Mouse (Mus musculus) neural tube, embryonic 15.5 days (tissue): ENCODE data around the gene Olfr165. TPM values are rescaled to one million over a fixed set of nuclear protein-coding genes. Genes with fewer than 3 reads are reported as not detected.
"Not testable (repeated sequence)": the region's sequence is repeated elsewhere in the genome, so short reads cannot be mapped to it uniquely, and the experiment has no call there.

Experiments
- ATAC-seq: fragments of 200-750 bp; cut with Nextera tagmentation; 2 replicates; pipeline ENCODE4 v1.8.0; 2017; ENCODE audit warnings: mild to moderate bottlenecking, moderate TSS enrichment, moderate library complexity; ENCODE audit not compliant: low FRiP score
- H3K27ac ChIP-seq: fragments of 300-500 bp; sonication (generic); replicated peaks from 2 replicates; pipeline ENCODE4 v1.5.1; 2015; ENCODE audit warnings: mild to moderate bottlenecking, inconsistent platforms
- H3K27me3 ChIP-seq: fragments of 300-500 bp; sonication (generic); replicated peaks from 2 replicates; pipeline ENCODE4 v1.6.1; 2015; ENCODE audit warnings: inconsistent platforms
- H3K36me3 ChIP-seq: fragments of 300-500 bp; sonication (generic); 2 replicates; pipeline ENCODE4 v1.6.1; 2015; ENCODE audit warnings: inconsistent platforms
- H3K4me1 ChIP-seq: fragments of 300-500 bp; sonication (generic); 2 replicates; pipeline ENCODE4 v1.6.1; 2015; ENCODE audit warnings: inconsistent platforms
- H3K4me2 ChIP-seq: fragments of 300-500 bp; sonication (generic); 2 replicates; pipeline ENCODE4 v1.6.1; 2015; ENCODE audit warnings: inconsistent platforms, mild to moderate bottlenecking, moderate library complexity
- H3K4me3 ChIP-seq: fragments of 300-500 bp; sonication (generic); replicated peaks from 2 replicates; pipeline ENCODE4 v1.5.1; 2015; ENCODE audit warnings: mild to moderate bottlenecking, inconsistent platforms
- H3K9ac ChIP-seq: fragments of 300-500 bp; sonication (generic); replicated peaks from 2 replicates; pipeline ENCODE4 v1.6.1; 2015; ENCODE audit warnings: mild to moderate bottlenecking, inconsistent platforms
- H3K9me3 ChIP-seq: fragments of 300-500 bp; sonication (generic); replicated peaks from 2 replicates; pipeline ENCODE4 v1.6.1; 2016; ENCODE audit warnings: inconsistent platforms
- WGBS: fragments of 180-500 bp; shearing (Covaris S2); methylation state at CpG from one replicate; pipeline ENCODE4 v1.1.7; 2015; ENCODE audit warnings: mixed read lengths; 5-methylcytosine and 5-hydroxymethylcytosine counted together
- polyA plus RNA-seq: library from polyadenylated mRNA; unstranded; fragments of >200 nt; fragmentation: Nextera tagmentation; extraction: Ambion mirVana; gene quantifications from 2 replicates; pipeline ENCODE4 v1.2.1, GENCODE M21; 2015

Olfr165 gene
- polyA plus RNA-seq = not detected in 2 replicates

GRCm38 (mm10) chr16:19423034-19423433 is at the start of gene Olfr165:
Gene Olfr165 (minus strand): TSS chr16:19423134.
- H3K4me3 ChIP-seq = no peak within 1 kb of the TSS
- no peak within 1 kb of the TSS for H3K9ac ChIP-seq
- H3K4me1 ChIP-seq = no peaks in the 10 kb centered on the region
- H3K27ac ChIP-seq = no peak within 1 kb of the TSS
- WGBS = 64% methylated on average over 1 of the region's 1 CpGs
- no peaks in the 10 kb centered on the region for H3K36me3 ChIP-seq
- H3K4me2 ChIP-seq = no peak within 1 kb of the TSS
- no peaks in the 10 kb centered on the region for H3K9me3 ChIP-seq
- no peaks in the 10 kb centered on the region for H3K27me3 ChIP-seq
- ATAC-seq = no peak

GRCm38 (mm10) chr16:19464365-19464764 is 41.4 kb upstream of the Olfr165 start:
- Histone ChIP-seq H3K4me1 (no peaks in the 10 kb centered on the region), H3K4me3 (no peak overlapping the region), H3K9me3 (no peaks in the 10 kb centered on the region; the same call in 1 of the 2 replicates), H3K4me2 (no peak overlapping the region), H3K9ac (no peak overlapping the region), H3K36me3 (no peaks in the 10 kb centered on the region), H3K27ac (no peak overlapping the region), H3K27me3 (no peaks in the 10 kb centered on the region)
- WGBS = 94% methylated on average over 1 of the region's 1 CpGs
- no peak for ATAC-seq

GRCm38 (mm10) chr16:19458741-19459140 is 35.8 kb upstream of the Olfr165 start:
- not testable (repeated sequence) for H3K9me3 ChIP-seq, H3K36me3 ChIP-seq, H3K4me3 ChIP-seq, H3K4me2 ChIP-seq, H3K27me3 ChIP-seq, H3K27ac ChIP-seq, ATAC-seq, H3K4me1 ChIP-seq, H3K9ac ChIP-seq
- WGBS = 85% methylated on average over 4 of the region's 4 CpGs

- H3K9ac ChIP-seq = no peak overlapping the region
- H3K36me3 ChIP-seq = no peaks in the 10 kb centered on the region
- WGBS = 64% methylated on average over 3 of the region's 3 CpGs
- H3K27me3 ChIP-seq = no peaks in the 10 kb centered on the region
- H3K4me1 ChIP-seq = no peaks in the 10 kb centered on the region
- H3K9me3 ChIP-seq = no peaks in the 10 kb centered on the region
- no peak for ATAC-seq
- no peak overlapping the region for H3K27ac ChIP-seq
- H3K4me2 ChIP-seq = no peak overlapping the region
- H3K4me3 ChIP-seq = no peak overlapping the region
These were observed 35.0 kb downstream of the Olfr165 start for GRCm38 (mm10) chr16:19387984-19388383.

Other genes with a start within 250 kb of the Olfr165 start
- gene Olfr164, start 109.1 kb downstream of the Olfr165 start, polyA plus RNA-seq = not detected in 2 replicates
- gene Olfr166, start 60.6 kb upstream of the Olfr165 start, polyA plus RNA-seq = not detected in 2 replicates
- not detected in 2 replicates for gene Olfr167, start 99.1 kb upstream of the Olfr165 start, polyA plus RNA-seq
- not detected in 2 replicates for gene Olfr168, start 112.4 kb upstream of the Olfr165 start, polyA plus RNA-seq
- gene Olfr169, start 148.7 kb upstream of the Olfr165 start, polyA plus RNA-seq = not detected in 2 replicates
- not detected in 2 replicates for gene Olfr170, start 188.7 kb upstream of the Olfr165 start, polyA plus RNA-seq
- not detected in 2 replicates for gene Olfr171, start 206.8 kb upstream of the Olfr165 start, polyA plus RNA-seq